Mouse (Mus musculus) hindlimb bud, embryonic 11.5 days (tissue): ENCODE measurements around the gene Inhbc.

Experiments used
- DNase-seq: peaks from one replicate; pipeline ENCODE4 v3.0.0-alpha.2; 2012; ENCODE audit warnings: low read depth, low spot score; ENCODE audit errors: extremely low spot score

The Inhbc gene

GRCm38 (mm10) chr10:127369834-127370820 lies at the start of gene Inhbc:
Gene Inhbc (minus strand): TSS chr10:127370431.
- DNase-seq = no peak

GRCm38 (mm10) chr10:127414141-127414540 lies 43.9 kb upstream of the Inhbc start:
- no peak for DNase-seq

- DNase-seq = no peak
Measured at GRCm38 (mm10) chr10:127413585-127413984, 43.4 kb upstream of the Inhbc start.

GRCm38 (mm10) chr10:127412776-127413175 lies 42.5 kb upstream of the Inhbc start:
- DNase-seq = no peak

- DNase-seq = no peak
Measured at GRCm38 (mm10) chr10:127412101-127412500, 41.9 kb upstream of the Inhbc start.

- no peak for DNase-seq
Measured at GRCm38 (mm10) chr10:127407391-127407790, 37.2 kb upstream of the Inhbc start.

GRCm38 (mm10) chr10:127404701-127405100 lies 34.5 kb upstream of the Inhbc start:
- DNase-seq = no peak

GRCm38 (mm10) chr10:127391774-127392173 lies 21.5 kb upstream of the Inhbc start:
- no peak for DNase-seq

- no peak for DNase-seq
Measured at GRCm38 (mm10) chr10:127381743-127382134, 11.5 kb upstream of the Inhbc start.

- peak; percentile 31 for DNase-seq
Measured at GRCm38 (mm10) chr10:127380767-127381742, 10.8 kb upstream of the Inhbc start.

- peak; percentile 60 for DNase-seq
Measured at GRCm38 (mm10) chr10:127380251-127380691, 10.0 kb upstream of the Inhbc start, which contains the start of gene R3hdm2. Gene R3hdm2 (plus strand): TSS chr10:127380327.

- no peak for DNase-seq
Measured at GRCm38 (mm10) chr10:127379654-127380053, 9.4 kb upstream of the Inhbc start.

GRCm38 (mm10) chr10:127377700-127378099 lies 7.5 kb upstream of the Inhbc start:
- DNase-seq = no peak

GRCm38 (mm10) chr10:127371023-127371422 lies 792 bp upstream of the Inhbc start:
- no peak for DNase-seq

- no peak for DNase-seq
Measured at GRCm38 (mm10) chr10:127368273-127368672, 2.0 kb downstream of the Inhbc start.

- DNase-seq = no peak
Measured at GRCm38 (mm10) chr10:127367116-127367515, 3.1 kb downstream of the Inhbc start.

GRCm38 (mm10) chr10:127360714-127361113 lies 9.5 kb downstream of the Inhbc start:
- DNase-seq = no peak

- no peak for DNase-seq
Measured at GRCm38 (mm10) chr10:127355336-127355735, 14.9 kb downstream of the Inhbc start.

- DNase-seq = no peak
Measured at GRCm38 (mm10) chr10:127353909-127354895, 16.0 kb downstream of the Inhbc start, which contains the start of gene Inhbe. Gene Inhbe (minus strand): TSS chr10:127354411.

- DNase-seq = no peak
Measured at GRCm38 (mm10) chr10:127352766-127353165, 17.5 kb downstream of the Inhbc start.
